13 mouse cellular contexts compared by ENCODE assay signal in the genomic region with DNA sequence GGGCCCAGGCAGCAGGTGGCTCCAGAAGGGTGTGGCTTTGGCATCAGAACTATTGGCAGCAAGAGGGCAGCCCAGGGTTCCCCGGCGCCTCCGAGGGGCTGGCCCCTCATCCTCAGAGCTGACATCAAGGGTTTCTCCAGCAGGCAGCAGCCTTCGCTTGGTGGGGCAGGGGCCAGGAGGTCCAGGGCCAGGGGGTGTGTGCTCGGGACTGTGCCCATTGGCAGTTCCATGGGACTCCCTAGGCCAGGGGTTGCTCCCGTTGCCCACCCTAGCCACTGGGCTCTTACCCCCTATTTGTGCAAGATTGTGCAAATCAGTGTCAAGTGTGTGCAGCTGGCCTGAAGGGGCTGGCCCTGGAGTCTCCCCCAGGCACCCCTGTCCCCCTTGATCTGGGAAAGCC.
"Had no signal": no experiment of that assay in that cellular context is flagged by ENCODE, and none has a peak within 500 bp of the region (broad histone marks: within the 10 kb centered on the region; RNA-seq: fewer than 3 reads in every experiment).

No protein-coding gene starts in this region.

- H3K27me3 ChIP-seq: limb, embryonic 12.5 days; midbrain, embryonic 12.5 days; neural tube, embryonic 13.5 days had no signal

- H3K9me3 ChIP-seq: limb, embryonic 12.5 days; midbrain, embryonic 12.5 days; neural tube, embryonic 13.5 days had no signal

- H3K4me2 ChIP-seq: limb, embryonic 12.5 days; midbrain, embryonic 12.5 days; neural tube, embryonic 13.5 days had no signal

- ATAC-seq: midbrain, embryonic 16.5 days had no signal

- H3K27ac ChIP-seq: limb, embryonic 12.5 days; midbrain, embryonic 12.5 days; neural tube, embryonic 13.5 days had no signal

- H3K4me3 ChIP-seq: limb, embryonic 12.5 days; midbrain, embryonic 12.5 days; neural tube, embryonic 13.5 days had no signal

- H3K9ac ChIP-seq: limb, embryonic 12.5 days; midbrain, embryonic 12.5 days; neural tube, embryonic 13.5 days had no signal

- DNase-seq: kidney, adult 8-10 months; kidney, postnatal 25 days; layer of hippocampus, postnatal 36 days; lung, adult 18-20 months; retina, postnatal 1 day; right cerebral cortex, postnatal 4 days; spleen, adult 18-20 months; thymus, adult 18-20 months; thymus, postnatal 14 days had no signal
